Mouse (Mus musculus) gastrocnemius, adult 8-10 months (tissue): ENCODE results near the gene Vrk3. TPM values are rescaled to one million over a fixed set of nuclear protein-coding genes. Genes with fewer than 3 reads are reported as not detected.
"Not testable (repeated sequence)": the region's sequence is repeated elsewhere in the genome, so short reads cannot be mapped to it uniquely, and the experiment has no call there.

Experiments used
- DNase-seq, 2 experiments: peaks; one replicate each; pipeline ENCODE4 v3.0.0; 2022; ENCODE audit warnings: low spot score in 2 of 2
- total RNA-seq, 4 experiments: library from RNA; stranded (reverse); gene quantifications; 2 replicates each; pipeline ENCODE4 v1.2.4; 2022

The Vrk3 gene
- total RNA-seq = 10 to 100 TPM; 19.9 to 23.5 (median 21.6) TPM

DNA sequence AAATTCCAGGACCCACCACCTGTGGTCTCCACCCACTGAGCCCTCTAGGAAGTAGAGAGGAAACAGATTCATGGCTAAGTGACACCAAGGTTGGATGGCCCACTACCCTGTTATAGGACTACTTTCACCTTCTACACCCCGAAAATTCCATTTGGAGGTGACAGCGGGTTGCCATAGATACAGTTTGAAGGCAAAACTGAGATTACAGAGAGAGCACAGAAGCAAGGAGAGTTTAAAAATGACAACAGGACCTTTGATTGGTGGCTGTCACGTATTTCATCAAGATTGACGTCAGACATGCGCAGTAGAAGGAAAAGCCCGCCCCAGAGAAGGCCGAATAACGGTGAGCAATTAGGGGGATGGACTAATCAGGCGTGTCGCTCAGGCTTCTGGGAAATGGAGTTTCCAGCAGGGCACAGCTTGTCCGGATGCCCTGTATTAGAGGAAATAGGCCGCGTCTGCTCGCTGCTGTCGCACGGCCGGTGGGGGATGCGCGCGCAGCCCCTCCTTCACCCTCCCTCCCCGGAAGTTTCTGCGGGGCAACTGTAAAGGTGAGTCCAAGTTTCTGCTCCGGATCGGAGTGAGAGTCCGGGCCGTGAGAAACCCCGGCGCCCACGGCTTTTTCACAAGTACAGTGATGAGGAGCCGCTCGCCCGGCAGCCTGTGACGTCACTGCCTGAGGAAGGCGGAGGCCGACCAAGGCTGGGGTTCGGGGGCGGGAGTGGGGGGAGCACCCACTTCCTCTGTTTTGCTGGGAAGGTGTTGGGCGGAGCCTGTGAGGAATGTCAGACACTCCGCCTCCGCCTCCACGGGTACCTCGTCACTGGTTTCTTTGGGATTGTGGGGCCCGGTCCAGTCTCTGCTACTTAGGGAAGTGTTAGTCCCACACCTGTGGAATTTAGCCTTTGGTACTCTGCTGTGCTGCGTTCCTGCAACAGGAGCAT is at the start of gene Vrk3:
Gene Vrk3 (plus strand): TSS at position 313 of the 944 bp plus-strand sequence.
- DNase-seq = peak; percentile 90 to 93

DNA sequence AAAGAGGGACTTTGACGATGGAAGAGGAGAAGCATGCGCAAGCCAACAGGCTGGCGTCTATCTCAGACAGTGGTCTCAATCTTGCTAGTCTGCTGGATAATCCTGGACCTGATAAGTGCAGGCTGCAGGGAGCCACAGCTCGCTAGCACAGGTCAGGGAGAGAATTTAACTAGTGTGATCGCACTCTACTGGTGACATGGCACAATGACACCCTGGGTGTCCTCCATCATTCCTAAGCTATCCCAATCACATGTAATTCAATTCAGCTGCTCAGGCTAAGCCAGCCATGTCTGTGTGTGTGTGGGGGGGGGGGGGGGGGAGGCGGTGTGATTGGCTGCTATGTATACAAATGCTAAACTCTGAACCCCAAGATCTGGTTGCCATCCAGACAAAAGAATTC is 46.3 kb upstream of the Vrk3 start:
- no peak for DNase-seq

DNA sequence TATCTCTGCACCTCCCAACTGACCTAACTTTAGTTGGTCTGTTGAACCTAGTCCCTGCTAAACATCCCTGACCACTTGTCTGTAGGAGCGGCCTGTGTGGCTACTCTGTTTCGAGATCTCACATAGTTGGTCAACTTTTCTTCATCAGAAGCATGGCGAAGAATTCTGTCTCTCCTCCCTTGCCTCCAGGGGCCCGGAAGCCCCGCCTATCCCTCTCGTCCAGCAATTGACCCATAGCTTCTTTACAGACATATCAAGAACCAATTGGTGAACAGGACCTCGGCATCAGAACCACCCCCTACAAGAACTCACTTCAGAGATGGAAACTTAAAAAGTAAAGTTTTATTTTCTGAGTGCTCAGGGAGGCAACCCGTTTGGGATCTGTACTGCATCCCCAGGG is 45.2 kb upstream of the Vrk3 start:
- no peak for DNase-seq

DNA sequence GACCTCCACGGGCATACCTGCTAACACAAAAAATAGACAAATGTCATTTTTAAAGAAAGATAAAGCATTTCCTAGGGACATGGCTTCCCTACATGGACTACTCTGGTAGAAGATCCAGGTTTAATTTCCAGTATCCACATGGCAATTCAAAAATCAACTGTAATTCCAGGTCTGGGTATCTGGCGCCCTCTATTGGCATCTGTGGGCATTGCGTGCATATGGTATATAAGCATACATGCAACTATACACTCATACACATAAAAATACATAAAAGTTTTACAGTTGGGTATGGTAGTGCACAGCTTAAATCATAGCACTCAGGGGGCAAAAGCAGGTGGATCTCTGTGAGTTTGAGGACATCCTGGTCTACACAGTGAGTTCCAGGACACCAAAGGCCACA is 43.9 kb upstream of the Vrk3 start:
- DNase-seq = no peak

DNA sequence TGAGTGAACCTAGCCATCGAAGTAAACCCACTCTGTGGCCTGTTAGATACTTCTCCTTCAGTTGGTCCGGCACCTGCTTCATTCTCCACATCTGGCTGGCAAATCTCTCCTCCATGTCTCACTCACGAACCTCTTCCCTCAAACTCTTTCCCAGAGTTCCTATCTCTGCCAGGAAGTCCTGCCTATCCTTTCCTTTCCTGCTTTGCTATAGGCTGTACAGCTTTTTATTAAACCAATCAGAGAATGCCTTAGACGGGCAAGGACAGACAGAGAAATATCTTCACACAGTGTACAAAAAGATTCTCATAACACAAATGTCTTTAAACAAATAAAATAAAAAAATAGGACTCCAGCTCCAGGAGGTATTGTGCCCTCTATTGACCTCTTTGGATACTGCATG is 43.1 kb upstream of the Vrk3 start:
- DNase-seq = no peak

DNA sequence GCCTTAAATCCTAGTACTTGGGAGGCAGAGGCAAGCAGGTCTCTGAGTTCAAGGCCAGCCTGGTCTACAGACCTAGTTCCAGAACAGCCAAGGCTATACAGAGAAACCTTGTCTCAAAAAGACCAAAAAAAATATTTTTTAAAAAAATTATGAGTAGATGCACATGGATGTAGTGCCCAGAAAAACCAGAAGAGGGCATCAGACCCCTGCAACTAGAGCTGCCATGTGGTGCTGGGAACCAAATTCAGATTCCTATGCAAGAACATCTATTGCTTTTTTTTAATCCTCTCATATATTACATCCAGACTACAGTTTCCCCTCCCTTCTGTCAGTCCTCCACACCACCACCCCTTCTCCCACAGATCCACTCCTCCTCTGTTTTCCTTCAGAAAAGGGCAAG is 41.9 kb upstream of the Vrk3 start:
- DNase-seq = no peak

DNA sequence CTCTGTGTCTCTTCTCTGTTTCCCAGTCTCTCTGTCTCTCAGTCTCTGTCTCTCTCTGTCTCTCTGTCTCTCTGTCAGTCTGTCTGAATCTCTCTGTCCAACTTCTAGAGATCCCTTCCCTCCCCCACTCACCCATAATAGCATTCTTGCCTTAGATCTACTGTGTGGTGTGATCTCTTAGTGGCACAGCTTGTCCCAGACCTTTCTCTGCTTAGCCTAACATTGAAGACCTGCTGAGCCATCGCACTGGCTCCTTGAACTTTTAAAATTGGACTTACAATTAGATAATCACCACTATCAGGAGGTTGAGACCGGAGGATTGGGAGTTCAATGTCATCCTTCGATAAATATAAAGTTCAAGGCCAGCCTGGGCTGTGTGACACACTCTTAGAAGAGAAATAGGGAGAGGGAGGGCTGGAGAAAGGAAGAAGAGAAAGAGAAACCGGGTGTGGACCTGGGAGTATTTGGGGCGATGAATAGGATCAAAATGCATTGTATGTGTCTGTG is 41.0 kb upstream of the Vrk3 start:
- DNase-seq = no peak

DNA sequence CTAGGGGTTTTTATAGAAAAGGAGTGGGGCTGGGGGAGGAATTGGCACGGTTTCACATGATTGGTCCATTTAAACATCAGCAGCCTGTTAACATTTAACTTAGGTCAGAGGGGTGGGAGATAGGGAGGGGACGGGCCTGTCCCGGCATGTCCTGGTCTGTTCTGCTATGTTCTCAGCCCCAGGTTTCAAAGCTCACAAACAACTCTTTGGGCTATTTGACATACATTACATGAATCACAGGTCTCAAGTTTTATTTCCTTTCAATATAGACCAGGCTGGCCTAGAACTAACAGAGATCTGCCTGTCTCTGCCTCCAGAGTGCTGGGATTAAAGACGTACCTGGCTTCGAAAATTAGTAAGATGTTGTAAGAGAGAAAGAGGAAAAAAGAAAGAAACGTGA is 40.1 kb upstream of the Vrk3 start:
- not testable (repeated sequence) for DNase-seq

DNA sequence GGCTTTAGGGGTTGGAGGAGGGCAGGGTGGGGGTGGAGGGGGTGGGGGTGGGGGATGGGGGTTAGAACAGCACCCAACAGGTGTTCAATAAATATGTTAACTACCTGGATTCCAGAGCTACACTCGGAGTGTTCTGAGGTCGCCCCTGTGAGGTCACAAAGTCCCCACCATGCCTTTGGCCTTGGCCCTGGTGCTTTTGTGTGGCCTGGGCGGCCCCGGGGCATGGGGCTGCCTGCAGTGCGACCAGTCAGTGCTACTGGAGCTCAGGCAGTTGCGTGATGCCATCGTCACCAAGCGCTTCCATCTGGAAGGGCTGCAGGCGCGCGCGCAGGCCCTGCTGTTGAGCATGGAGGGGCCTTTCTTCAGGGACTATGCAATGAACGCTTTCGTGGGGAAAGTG is 39.6 kb upstream of the Vrk3 start, which contains the start of gene Izumo2:
Gene Izumo2 (plus strand): TSS at position 169 of the 400 bp plus-strand sequence.
- DNase-seq = no peak

DNA sequence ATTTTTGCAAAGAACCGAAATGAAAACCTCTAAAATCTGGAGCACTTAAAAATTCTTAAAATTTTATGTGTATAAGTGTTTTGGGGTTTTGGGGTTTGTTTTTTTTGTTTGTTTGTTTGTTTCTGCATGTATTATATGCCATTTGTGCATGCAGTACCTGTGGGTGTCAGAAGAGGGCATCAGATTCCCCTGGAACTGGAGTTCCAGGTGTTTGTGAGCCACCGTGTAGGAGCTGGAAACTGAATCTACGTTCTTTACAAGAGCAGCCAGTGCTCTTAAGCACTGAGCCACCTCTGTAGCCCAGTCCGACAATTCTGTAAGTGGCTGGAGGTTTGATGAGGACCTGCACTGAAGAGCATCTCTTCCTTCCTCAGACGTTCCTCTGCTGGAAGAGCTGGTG is 38.3 kb upstream of the Vrk3 start:
- no peak for DNase-seq

DNA sequence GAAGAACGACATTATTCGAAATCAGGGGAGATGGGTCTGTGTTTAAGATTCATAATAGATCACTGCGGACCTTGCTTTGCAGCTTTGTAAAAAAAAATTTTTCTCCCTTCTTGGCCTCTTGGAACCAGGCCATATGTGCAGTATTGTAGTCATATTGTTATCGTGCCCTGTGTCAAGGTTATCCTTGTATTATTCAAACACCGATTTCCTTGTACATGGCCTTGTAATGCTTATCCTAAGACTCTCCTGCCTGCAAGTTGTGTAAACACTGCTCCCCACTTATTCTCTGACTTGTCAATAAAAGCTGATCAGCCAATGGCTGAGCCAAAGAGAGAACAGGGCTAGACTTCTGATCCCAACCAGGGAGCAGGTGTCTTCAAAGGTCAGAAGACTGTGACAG is 26.2 kb upstream of the Vrk3 start:
- no peak for DNase-seq

DNA sequence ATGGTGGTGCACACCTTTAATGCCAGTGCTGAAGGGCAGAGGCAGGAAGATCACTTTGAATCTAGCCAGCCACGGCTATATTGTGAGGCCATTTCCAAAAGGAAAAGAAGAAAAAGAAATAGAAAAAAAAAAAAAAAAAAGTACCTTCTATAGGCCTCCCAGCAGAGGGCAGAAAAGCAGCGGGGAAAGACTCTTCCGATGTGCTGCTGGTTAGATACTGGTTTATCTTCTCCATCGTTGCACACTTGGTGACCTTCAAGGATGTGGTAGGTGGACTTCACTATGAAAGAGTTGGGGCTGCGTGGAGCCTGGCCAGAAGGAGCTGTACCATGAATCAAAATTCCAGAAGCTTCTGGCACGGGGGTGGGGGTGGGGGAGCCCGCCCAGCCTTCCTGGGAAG is 23.9 kb upstream of the Vrk3 start:
- no peak for DNase-seq

DNA sequence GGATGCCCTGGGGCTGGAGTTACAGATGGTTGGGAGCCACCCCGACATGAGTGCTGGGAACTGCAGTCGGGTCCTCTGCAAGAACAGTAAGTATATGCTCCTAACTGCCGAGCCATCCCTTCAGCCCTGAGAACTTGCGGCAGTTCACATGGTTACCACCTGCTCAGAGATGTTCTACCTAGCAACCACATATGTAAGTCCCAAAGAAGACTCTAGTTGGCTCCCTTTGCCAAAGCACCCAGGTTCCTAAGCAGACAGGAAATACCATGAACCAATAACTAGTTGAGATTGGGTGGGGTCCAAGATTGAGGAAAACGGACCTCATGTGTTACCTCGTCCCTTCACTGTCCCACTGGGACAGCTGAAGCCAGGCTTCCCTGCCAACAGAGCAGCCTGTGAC is 21.9 kb upstream of the Vrk3 start:
- no peak for DNase-seq

DNA sequence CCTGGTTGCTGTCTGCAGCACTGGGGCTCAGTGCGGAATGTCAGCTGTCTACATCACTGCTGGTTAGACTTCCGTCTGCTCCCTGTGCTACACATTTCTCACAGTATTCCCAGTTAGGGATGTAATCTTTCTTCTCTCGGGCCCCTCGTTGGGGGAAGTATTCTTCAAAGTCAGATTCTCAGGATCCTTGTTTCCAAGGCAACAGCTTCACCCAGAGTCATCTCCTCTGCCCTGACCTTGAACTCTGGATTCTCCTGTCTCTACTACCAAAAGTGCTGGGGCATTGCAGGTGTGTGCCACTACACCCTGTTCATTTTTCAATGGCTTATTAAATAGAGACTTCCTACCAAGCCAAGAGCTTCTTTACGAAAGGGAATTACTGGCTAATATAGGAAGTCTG is 21.1 kb upstream of the Vrk3 start:
- DNase-seq = no peak

DNA sequence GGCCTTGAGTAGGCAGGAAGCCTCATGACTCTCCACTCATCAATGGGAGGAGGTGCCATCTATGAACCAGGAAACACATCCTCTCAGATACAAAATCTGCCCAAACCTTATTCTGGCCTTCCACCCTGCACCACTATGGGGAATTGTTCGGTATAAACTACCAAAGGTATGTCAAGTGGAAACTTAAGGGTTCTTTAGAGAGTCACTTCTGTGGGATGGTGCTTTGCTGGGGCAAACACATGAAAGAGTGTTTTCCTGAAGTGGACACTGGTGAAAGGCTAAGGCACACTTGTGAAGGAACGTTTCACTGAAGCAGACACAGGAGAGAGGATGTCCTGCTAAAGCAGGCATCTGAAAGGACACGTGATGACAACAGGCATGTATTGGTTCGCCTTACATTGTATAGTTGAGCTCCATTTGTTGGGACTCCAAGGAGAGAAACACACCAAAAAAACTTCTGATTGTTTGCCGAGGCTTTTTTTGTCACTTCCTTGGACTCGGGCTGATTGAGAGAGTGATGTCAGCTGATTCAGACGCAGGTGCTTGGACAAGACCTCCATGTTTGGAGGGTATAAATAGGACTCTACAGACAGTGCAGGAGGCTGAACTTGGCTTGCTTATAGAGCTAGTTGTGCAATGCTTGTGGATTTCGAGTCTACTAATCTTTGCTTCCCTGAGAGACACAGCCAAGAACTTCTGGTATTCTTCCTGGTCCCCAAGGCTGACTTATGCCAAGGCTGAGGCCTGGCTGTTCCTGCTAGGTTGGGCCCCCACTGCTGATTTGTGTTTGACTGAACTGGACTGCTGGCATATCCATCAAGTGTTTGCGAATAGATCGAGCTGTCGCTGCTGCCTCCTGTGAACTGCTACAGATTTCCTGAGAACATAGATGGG is 19.9 kb upstream of the Vrk3 start:
- DNase-seq = no peak

DNA sequence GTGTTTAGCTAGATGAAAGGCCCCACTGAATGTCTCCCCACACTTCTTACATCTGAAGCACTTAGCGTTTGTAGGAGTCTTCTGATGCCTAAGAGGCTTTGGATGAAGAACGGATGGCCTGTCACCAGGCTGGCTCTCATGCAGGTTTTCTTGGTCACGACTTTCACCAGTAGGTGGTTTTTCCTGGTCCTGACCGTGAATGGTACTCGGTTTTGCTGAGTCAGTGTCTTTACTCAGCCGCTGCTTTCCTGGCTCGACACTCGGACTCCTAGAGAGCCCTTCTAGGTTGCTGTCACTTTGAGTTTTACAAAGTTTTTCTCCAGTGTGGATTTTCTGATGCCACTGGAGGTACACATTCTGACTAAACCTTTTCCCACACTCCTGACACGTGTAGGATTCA is 14.5 kb upstream of the Vrk3 start:
- DNase-seq = no peak

DNA sequence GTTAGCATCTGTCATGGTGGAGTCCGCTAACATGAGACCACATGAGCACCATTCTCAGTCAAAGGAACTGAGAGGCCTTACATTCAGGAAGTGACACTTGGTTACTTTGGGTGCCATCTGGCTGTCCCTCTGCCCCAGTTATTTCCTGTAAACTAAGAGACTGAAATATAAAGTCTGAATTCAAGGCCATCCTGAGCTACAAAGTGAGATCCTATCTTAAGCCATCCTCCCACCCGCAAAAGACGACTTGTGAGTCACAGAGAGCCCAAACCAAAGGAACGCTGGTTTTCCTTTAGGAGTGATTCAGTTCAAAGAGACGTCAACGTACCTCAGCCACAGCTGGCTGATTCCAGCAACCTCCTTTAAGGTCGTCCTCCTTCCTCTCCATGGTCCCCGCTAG is 6.9 kb upstream of the Vrk3 start:
- no peak for DNase-seq

DNA sequence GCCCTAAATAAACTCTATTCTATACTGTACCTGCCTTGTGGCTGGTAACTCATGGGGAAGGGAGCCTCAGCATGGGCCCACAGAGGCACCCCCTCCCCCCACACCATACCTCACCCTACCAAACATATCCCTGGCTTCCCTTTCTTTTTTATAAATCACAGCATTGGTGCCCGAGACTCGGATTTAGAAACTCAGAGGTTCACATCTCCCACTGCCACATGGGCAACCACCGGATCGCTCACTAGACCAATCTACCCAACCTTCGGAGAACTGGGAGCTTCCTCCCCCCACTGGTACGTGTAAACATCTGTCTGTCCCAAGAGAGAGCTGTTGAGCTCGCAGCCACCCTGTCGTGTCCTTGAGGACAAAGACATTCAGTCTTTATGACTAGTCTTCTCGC is 3.9 kb upstream of the Vrk3 start:
- no peak for DNase-seq

DNA sequence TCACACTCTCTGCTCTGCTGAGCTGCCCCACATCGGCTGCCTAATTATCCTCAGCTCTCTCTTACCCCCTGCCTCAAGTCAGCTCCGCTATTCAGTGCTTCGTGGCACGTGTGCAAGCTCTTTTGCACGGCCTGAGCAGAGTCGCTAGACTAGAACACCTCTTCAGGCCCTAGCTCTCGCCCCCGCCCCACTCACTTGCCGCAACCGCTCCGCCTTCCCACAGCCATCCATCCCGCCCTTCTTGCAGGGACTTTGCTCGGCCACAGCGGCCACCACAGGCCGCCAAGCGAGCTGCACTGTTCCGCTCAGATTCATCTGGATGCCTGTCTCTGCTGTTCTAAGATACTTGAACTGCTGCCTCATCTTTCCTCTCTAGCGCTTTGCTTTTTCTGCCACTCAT is 3.1 kb upstream of the Vrk3 start:
- DNase-seq = peak; percentile 13 to 37

DNA sequence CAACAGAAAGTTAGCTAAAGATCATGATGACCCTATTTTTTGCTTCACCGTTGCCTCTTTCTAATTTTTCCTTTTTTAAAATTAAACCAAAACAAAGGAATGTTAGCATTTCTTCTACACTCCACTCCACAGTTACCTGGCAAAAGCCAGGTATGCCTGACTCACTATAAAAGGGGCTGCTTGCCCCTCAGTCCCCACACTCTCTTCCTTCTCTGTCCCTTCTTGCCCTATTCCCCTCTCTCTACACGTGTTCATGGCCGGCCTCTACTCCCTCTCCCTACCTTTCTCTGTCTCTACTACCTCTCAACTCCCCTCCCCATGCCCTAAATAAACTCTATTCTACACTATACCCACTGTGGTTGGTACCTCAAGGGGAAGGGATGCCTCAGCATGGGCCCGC is 1.1 kb upstream of the Vrk3 start:
- DNase-seq = no peak

DNA sequence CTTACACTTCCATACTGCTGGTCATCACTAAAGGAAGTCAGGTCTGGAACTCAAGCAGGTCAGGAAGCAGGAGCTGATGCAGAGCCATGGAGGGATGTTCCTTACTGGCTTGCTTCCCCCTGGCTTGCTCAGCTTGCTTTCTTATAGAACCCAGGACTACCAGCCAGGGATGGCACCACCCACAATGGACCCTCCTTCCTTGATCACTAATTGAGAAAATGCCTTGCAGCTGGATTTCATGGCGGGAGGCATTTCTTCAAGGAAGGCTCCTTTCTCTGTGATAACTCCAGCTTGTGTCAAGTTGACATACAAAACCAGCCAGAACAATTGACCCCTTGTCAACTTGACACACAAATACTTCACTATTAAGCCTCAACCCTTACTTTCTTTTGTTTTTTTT is 2.7 kb downstream of the Vrk3 start, which contains the start of gene Zfp473:
Gene Zfp473 (minus strand): TSS at position 101 of the 400 bp plus-strand sequence.
- DNase-seq = not testable (repeated sequence)

DNA sequence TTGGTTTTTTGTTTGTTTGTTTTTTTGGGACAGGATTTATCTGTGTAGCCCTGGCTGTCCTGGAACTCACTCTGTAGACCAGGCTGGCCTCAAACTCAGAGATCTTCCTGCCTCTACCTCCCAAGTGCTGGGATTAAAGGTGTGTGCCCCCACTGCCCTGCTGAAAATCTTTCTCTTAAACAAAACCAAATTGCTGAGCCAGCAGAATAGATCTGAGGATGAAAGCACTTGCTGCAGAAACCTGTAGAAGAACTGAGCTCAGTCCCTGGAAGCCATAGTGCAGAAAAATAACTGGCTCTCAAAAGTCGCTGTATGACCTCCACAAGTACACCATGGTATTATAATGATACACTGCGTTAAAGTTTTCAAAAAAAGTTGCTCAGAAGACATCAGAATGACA is 9.0 kb downstream of the Vrk3 start:
- DNase-seq = no peak
